Mouse (Mus musculus) left cerebral cortex, adult 18-20 months (tissue): Measurements from ENCODE around the gene Slc4a1ap. TPM values are rescaled to one million over a fixed set of nuclear protein-coding genes. Genes with fewer than 3 reads are reported as not detected.
A peak's percentile ranks its signal among the peaks of the same experiment; 100 is the strongest.

Experiments
- DNase-seq, 2 experiments: peaks; one replicate each; pipeline ENCODE4 v3.0.0; 2021 to 2022; ENCODE audit warnings: low spot score in 2 of 2, mixed read lengths in 1 of 2
- total RNA-seq, 2 experiments: library from RNA; stranded (reverse); gene quantifications; 2 replicates each; pipeline ENCODE4 v1.2.3; 2021

Slc4a1ap gene
- total RNA-seq, 2 experiments from 2014 or later = 49.6 to 49.7 TPM

DNA sequence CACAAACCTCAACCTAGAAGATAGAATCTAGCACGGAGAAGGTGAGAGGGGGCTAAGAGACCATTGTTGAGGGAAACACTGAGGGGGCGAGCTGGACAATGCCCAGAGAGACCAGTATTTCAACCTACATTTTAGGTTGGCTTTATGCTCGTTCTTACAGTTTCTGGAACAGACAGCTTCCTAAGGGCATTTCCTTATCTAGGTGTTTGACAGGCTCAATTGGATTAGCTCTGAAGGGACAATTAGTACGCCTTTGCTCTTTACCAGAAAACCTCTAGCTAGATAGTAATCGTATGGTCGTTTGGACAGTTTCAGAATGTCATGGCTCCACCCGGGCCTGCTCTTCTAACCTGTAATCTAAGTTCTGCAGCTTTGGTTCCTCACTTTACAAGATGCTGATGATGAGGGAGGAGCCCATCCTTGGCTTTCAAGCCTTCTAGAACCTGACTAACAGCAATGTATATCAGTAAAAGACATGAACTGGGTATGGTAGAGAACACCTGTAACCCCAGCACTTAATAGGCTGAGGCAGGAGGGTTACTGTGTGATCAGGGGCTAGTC is 74.4 kb downstream of the Slc4a1ap start:
- DNase-seq = no peak

GRCm38 (mm10) chr5:31602377-31602776 is 75.6 kb downstream of the Slc4a1ap start:
- DNase-seq = peak; percentile 48 to 70

- DNase-seq = no peak
Measured at GRCm38 (mm10) chr5:31603766-31604165, 77.0 kb downstream of the Slc4a1ap start.

DNA sequence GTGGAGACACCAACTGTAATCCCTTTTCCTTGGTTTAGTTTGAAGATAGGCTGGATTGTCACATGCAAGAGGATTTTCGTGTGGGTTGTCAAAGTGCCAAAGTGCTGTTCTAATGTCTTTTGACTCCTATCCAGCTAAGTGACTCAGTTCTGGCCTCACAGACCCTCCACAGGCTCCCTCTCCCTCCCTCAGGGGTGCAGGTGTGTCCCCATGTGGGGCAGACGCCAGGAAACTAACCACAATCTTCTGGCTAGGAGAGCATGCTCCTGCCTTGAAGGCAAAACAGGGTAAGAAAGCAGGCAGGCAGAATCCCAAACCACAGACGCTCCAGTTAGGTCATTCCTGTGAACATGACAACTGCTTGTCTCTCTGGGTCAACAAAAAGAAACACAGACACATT is 79.4 kb downstream of the Slc4a1ap start:
- no peak for DNase-seq

Other genes starting within 250 kb of the Slc4a1ap start
- 100 to 1,000 TPM in 1 of 2 experiments, 10 to 100 TPM in 1; 95.7 to 101 TPM for gene Ift172, start 235.9 kb upstream of the Slc4a1ap start, total RNA-seq
- gene Fndc4, start 230.9 kb upstream of the Slc4a1ap start, total RNA-seq = 100 to 1,000 TPM; 159 to 160 TPM
- not detected for gene Gckr, start 229.6 kb upstream of the Slc4a1ap start, total RNA-seq
- 10 to 100 TPM; 48.0 to 49.0 TPM for gene Zfp512, start 74.6 kb upstream of the Slc4a1ap start, total RNA-seq
- gene 4930548H24Rik, start 41.3 kb upstream of the Slc4a1ap start, total RNA-seq = under 1 TPM in 1 of 2 experiments, not detected in 1; 0.16 TPM
- gene Gpn1, start 32.3 kb upstream of the Slc4a1ap start, total RNA-seq = 10 to 100 TPM; 30.1 to 35.5 TPM
- 10 to 100 TPM; 16.8 to 17.8 TPM for gene Supt7l, start 812 bp downstream of the Slc4a1ap start, total RNA-seq
- 10 to 100 TPM; 84.2 to 88.7 TPM for gene Mrpl33, start 69.9 kb downstream of the Slc4a1ap start, total RNA-seq
- 1 to 10 TPM; 3.3 to 4.5 TPM for gene Rbks, start 170.6 kb downstream of the Slc4a1ap start, total RNA-seq
- gene Babam2, start 170.7 kb downstream of the Slc4a1ap start, total RNA-seq = 10 to 100 TPM; 44.7 to 46.5 TPM